Comparison of ENCODE assay signal across 8 mouse cellular contexts in genomic region chr13:12340183-12340975, GRCm38 (mm10). TPM values are rescaled to one million over a fixed set of nuclear protein-coding genes. Genes with fewer than 3 reads are reported as not detected.
DNase-seq lines count a peak whose midpoint lies in the region; ATAC-seq and TF ChIP-seq lines count a peak whose summit lies in the region.

Gene Actn2 (minus strand): TSS chr13:12340760.

- 1% methylated on average over 43 of the region's 43 CpGs for WGBS in forebrain, embryonic 11.5 days
- under 1% methylated on average over 43 of the region's 43 CpGs for WGBS in heart, embryonic 13.5 days
- under 1% methylated on average over 43 of the region's 43 CpGs for WGBS in kidney, embryonic 15.5 days
- under 1% methylated on average over 41 of the region's 43 CpGs for WGBS in midbrain, postnatal 0 days

- peak within 1 kb of the TSS; percentile 78 for H3K4me2 ChIP-seq in forebrain, embryonic 11.5 days (ENCODE audit: low read depth, low read length, severe bottlenecking)
- peak within 1 kb of the TSS; percentile 78 for H3K4me2 ChIP-seq in heart, embryonic 13.5 days
- peak within 1 kb of the TSS; percentile 80 for H3K4me2 ChIP-seq in kidney, embryonic 15.5 days
- H3K4me2 ChIP-seq in midbrain, postnatal 0 days (ENCODE audit: low read depth, low read length, poor library complexity, severe bottlenecking): peak within 1 kb of the TSS; percentile 84

- H3K27me3 ChIP-seq in forebrain, embryonic 11.5 days (ENCODE audit: control insufficient read depth, insufficient read depth, low read length): no peaks in the 10 kb centered on the region
- 0 out of 2 replicates have a peak, but pooled peaks cover 3% of the 10 kb centered on the region for H3K27me3 ChIP-seq in heart, embryonic 13.5 days (replicated peaks)
- H3K27me3 ChIP-seq in kidney, embryonic 15.5 days: no peaks in the 10 kb centered on the region; the same call in 1 of the 2 replicates
- H3K27me3 ChIP-seq in midbrain, postnatal 0 days (ENCODE audit: insufficient read depth, low read length): no peaks in the 10 kb centered on the region

- H3K4me3 ChIP-seq in forebrain, embryonic 11.5 days (ENCODE audit: low read depth, low read length): peak within 1 kb of the TSS; percentile 35
- peak within 1 kb of the TSS; percentile 77 for H3K4me3 ChIP-seq in heart, embryonic 13.5 days
- H3K4me3 ChIP-seq in kidney, embryonic 15.5 days (replicated peaks): peak within 1 kb of the TSS; percentile 41
- peak within 1 kb of the TSS; percentile 42 for H3K4me3 ChIP-seq in midbrain, postnatal 0 days (ENCODE audit: low read depth, low read length)

- H3K27ac ChIP-seq in forebrain, embryonic 11.5 days (ENCODE audit: low read depth, low read length): no peak within 1 kb of the TSS
- H3K27ac ChIP-seq in heart, embryonic 13.5 days (replicated peaks): peak within 1 kb of the TSS; percentile 97
- H3K27ac ChIP-seq in kidney, embryonic 15.5 days: no peak within 1 kb of the TSS
- no peak within 1 kb of the TSS for H3K27ac ChIP-seq in midbrain, postnatal 0 days (ENCODE audit: low read depth, low read length)

- peak; percentile 70 for DNase-seq in layer of hippocampus, adult 11-12 months (ENCODE audit: low spot score)
- no peak for DNase-seq in layer of hippocampus, adult 9-10 months (ENCODE audit: low spot score)
- peak; percentile 92 for DNase-seq in forebrain, embryonic 11.5 days (ENCODE audit: low spot score)
- DNase-seq in liver: peak; percentile 77
- DNase-seq in midbrain, postnatal 0 days (ENCODE audit: low spot score): peak; percentile 82
- DNase-seq in spleen, postnatal 14 days (ENCODE audit: low spot score in 2 of 2): peak; percentile 33 to 38

- no peaks in the 10 kb centered on the region for H3K9me3 ChIP-seq in forebrain, embryonic 11.5 days (ENCODE audit: control insufficient read depth, low read length)
- H3K9me3 ChIP-seq in heart, embryonic 13.5 days: no peaks in the 10 kb centered on the region
- no peaks in the 10 kb centered on the region for H3K9me3 ChIP-seq in kidney, embryonic 15.5 days (replicated peaks)
- H3K9me3 ChIP-seq in midbrain, postnatal 0 days (ENCODE audit: low read length): no peaks in the 10 kb centered on the region

- peak within 1 kb of the TSS; percentile 59 for H3K9ac ChIP-seq in forebrain, embryonic 11.5 days (ENCODE audit: low read length)
- H3K9ac ChIP-seq in heart, embryonic 13.5 days: peak within 1 kb of the TSS; percentile 95
- H3K9ac ChIP-seq in kidney, embryonic 15.5 days: peak within 1 kb of the TSS; percentile 33; the same call in 1 of the 2 replicates
- H3K9ac ChIP-seq in midbrain, postnatal 0 days (replicated peaks; ENCODE audit: low read length, poor library complexity, severe bottlenecking): peak within 1 kb of the TSS; percentile 58

- H3K4me1 ChIP-seq in forebrain, embryonic 11.5 days (replicated peaks; ENCODE audit: control insufficient read depth, insufficient read depth, low read length): no peaks in the 10 kb centered on the region
- peaks cover 13% of the 10 kb centered on the region for H3K4me1 ChIP-seq in heart, embryonic 13.5 days
- peaks cover 12% of the 10 kb centered on the region for H3K4me1 ChIP-seq in kidney, embryonic 15.5 days
- no peaks in the 10 kb centered on the region for H3K4me1 ChIP-seq in midbrain, postnatal 0 days (ENCODE audit: insufficient read depth, low read length)

- peak; percentile 99 for ATAC-seq in forebrain, embryonic 11.5 days (replicated peaks; ENCODE audit: low FRiP score)
- peak; percentile 79 for ATAC-seq in heart, embryonic 13.5 days (ENCODE audit: extremely low read depth, insufficient number of reproducible peaks, low FRiP score, low TSS enrichment)
- ATAC-seq in kidney, embryonic 15.5 days (replicated peaks; ENCODE audit: low FRiP score): peak; percentile 99
- peak; percentile 98 for ATAC-seq in midbrain, postnatal 0 days (ENCODE audit: low FRiP score)

- TF ChIP-seq CTCF in midbrain, postnatal 0 days (IDR thresholded peaks at IDR 0.05): peak; percentile 54

- H3K36me3 ChIP-seq in forebrain, embryonic 11.5 days (ENCODE audit: control insufficient read depth, insufficient read depth, low read length): no peaks in the 10 kb centered on the region
- peaks cover 2% of the 10 kb centered on the region; the same call in 1 of the 2 replicates for H3K36me3 ChIP-seq in heart, embryonic 13.5 days
- no peaks in the 10 kb centered on the region for H3K36me3 ChIP-seq in kidney, embryonic 15.5 days
- H3K36me3 ChIP-seq in midbrain, postnatal 0 days (ENCODE audit: insufficient read depth, low read length): no peaks in the 10 kb centered on the region

RNA-seq across cellular contexts. Expression of gene Actn2, which starts in this region (rescaled TPM):
- 0.41 and 0.65 TPM in 2 replicates for polyA plus RNA-seq in forebrain, embryonic 11.5 days (2014; fragmentation: Nextera tagmentation; extraction: Ambion mirVana)
- 1,324 and 1,364 TPM in 2 replicates for polyA plus RNA-seq in heart, embryonic 13.5 days (2015; fragmentation: Nextera tagmentation; extraction: Ambion mirVana)
- polyA plus RNA-seq in kidney, embryonic 15.5 days (2015; fragmentation: Nextera tagmentation; extraction: Ambion mirVana): 21.0 and 36.4 TPM in 2 replicates
- 5.7 and 8.6 TPM in 2 replicates for total RNA-seq in midbrain, postnatal 0 days (2014; rRNA removed)
- polyA plus RNA-seq in midbrain, postnatal 0 days (2015; fragmentation: Nextera tagmentation; extraction: Ambion mirVana): 3.7 and 4.0 TPM in 2 replicates

Comparison
In these comparisons a context has a peak if more than half of its experiments do, and no peak if none do; other contexts are left out.
1. RNA of gene Actn2 (polyA plus RNA-seq): 1,324 to 1,364 TPM in heart, embryonic 13.5 days; 21.0 to 36.4 TPM in kidney, embryonic 15.5 days, 3.7 to 4.0 TPM in midbrain, postnatal 0 days and 0.41 to 0.65 TPM in forebrain, embryonic 11.5 days; every median in the first group is over 10 times any median in the second.
2. Peak in DNase-seq, ATAC-seq, H3K4me3 ChIP-seq, H3K9ac ChIP-seq and H3K4me2 ChIP-seq in forebrain, embryonic 11.5 days; RNA of the gene not detected or under 1 TPM.
3. H3K9ac ChIP-seq: peak in every context shown above with its lines; median percentile 95 in heart, embryonic 13.5 days; 59 in forebrain, embryonic 11.5 days; 58 in midbrain, postnatal 0 days; 33 in kidney, embryonic 15.5 days.
4. Peak in every context shown above with its lines, with median percentiles within 50 percentile points of each other: ATAC-seq, H3K4me2 ChIP-seq and H3K4me3 ChIP-seq.